In genomic region chr9:12341453-12341852, GRCm38 (mm10) we compare ENCODE assay signal across 24 mouse cellular contexts.
DNase-seq lines count a peak whose midpoint lies in the region; ATAC-seq and TF ChIP-seq lines count a peak whose summit lies in the region.
"Had no signal": no experiment of that assay in that cellular context is flagged by ENCODE, and none has a peak within 500 bp of the region (broad histone marks: within the 10 kb centered on the region; RNA-seq: fewer than 3 reads in every experiment).

No protein-coding gene starts in this region.

- H3K36me3 ChIP-seq in forebrain, embryonic 15.5 days: no peaks in the 10 kb centered on the region
- no peaks in the 10 kb centered on the region for H3K36me3 ChIP-seq in forebrain, postnatal 0 days (ENCODE audit: insufficient read depth)
- H3K36me3 ChIP-seq in kidney, embryonic 16.5 days (ENCODE audit: insufficient read depth, low read length): no peaks in the 10 kb centered on the region
- H3K36me3 ChIP-seq in midbrain, embryonic 15.5 days (replicated peaks): no peaks in the 10 kb centered on the region
- no peaks in the 10 kb centered on the region for H3K36me3 ChIP-seq in midbrain, postnatal 0 days (ENCODE audit: insufficient read depth, low read length)
- H3K36me3 ChIP-seq: embryonic facial prominence, embryonic 13.5 days; intestine, embryonic 15.5 days; liver, embryonic 15.5 days; lung, embryonic 15.5 days had no signal

- no peak for DNase-seq in forebrain, postnatal 0 days
- DNase-seq in kidney, postnatal 4 days: no peak
- DNase-seq in midbrain, postnatal 0 days (ENCODE audit: low spot score): no peak
- no peak for DNase-seq in layer of hippocampus, adult 2 months (ENCODE audit: low spot score in 2 of 2)
- DNase-seq: adrenal gland, postnatal 25 days; cerebellum, adult 8-10 months; cerebellum, postnatal 36 days; embryo, embryonic 11 days; gastrocnemius, adult 2 months; heart, postnatal 4 days; kidney, adult 8-10 months; kidney, postnatal 14 days; layer of hippocampus, postnatal 36 days; liver; lung, postnatal 36 days had no signal

- ATAC-seq in forebrain, embryonic 15.5 days (replicated peaks): peak; percentile 51; the same call in 1 of the 2 replicates
- no peak for ATAC-seq in forebrain, postnatal 0 days
- ATAC-seq in kidney, embryonic 16.5 days (ENCODE audit: low FRiP score, low TSS enrichment): peak; percentile 37; the same call in 1 of the 2 replicates
- 0 out of 2 replicates have a peak, but pooled peaks have one; percentile 39 for ATAC-seq in midbrain, embryonic 15.5 days (replicated peaks)
- ATAC-seq in midbrain, postnatal 0 days (ENCODE audit: low FRiP score): no peak
- ATAC-seq: intestine, embryonic 15.5 days had no signal

- no peak for TF ChIP-seq CTCF in forebrain, postnatal 0 days (IDR thresholded peaks at IDR 0.05; ENCODE audit: low read depth)
- no peak for TF ChIP-seq CTCF in midbrain, postnatal 0 days (IDR thresholded peaks at IDR 0.05)
- TF ChIP-seq CTCF in layer of hippocampus, adult 2 months (conservative IDR thresholded peaks at IDR 0.05): no peak

- H3K4me3 ChIP-seq in forebrain, embryonic 15.5 days: no peak overlapping the region
- no peak overlapping the region for H3K4me3 ChIP-seq in forebrain, postnatal 0 days (ENCODE audit: low read depth, low read length)
- H3K4me3 ChIP-seq in kidney, embryonic 16.5 days (ENCODE audit: low read length): no peak overlapping the region
- H3K4me3 ChIP-seq in midbrain, embryonic 15.5 days: no peak overlapping the region
- no peak overlapping the region for H3K4me3 ChIP-seq in midbrain, postnatal 0 days (ENCODE audit: low read depth, low read length)
- no peak overlapping the region for H3K4me3 ChIP-seq in layer of hippocampus, adult 2 months
- H3K4me3 ChIP-seq: embryonic facial prominence, embryonic 13.5 days; erythroblast, embryonic 14.5 days; gastrocnemius, adult 2 months; intestine, embryonic 15.5 days; liver, embryonic 15.5 days; lung, embryonic 15.5 days; megakaryocyte, embryonic 14.5 days had no signal

- H3K27me3 ChIP-seq in forebrain, embryonic 15.5 days: no peaks in the 10 kb centered on the region
- H3K27me3 ChIP-seq in forebrain, postnatal 0 days (ENCODE audit: insufficient read depth, low read length): no peaks in the 10 kb centered on the region
- no peaks in the 10 kb centered on the region for H3K27me3 ChIP-seq in kidney, embryonic 16.5 days (ENCODE audit: insufficient read depth, low read length)
- H3K27me3 ChIP-seq in midbrain, embryonic 15.5 days (replicated peaks): no peaks in the 10 kb centered on the region
- H3K27me3 ChIP-seq in midbrain, postnatal 0 days (ENCODE audit: insufficient read depth, low read length): no peaks in the 10 kb centered on the region
- H3K27me3 ChIP-seq: embryonic facial prominence, embryonic 13.5 days; intestine, embryonic 15.5 days; liver, embryonic 15.5 days; lung, embryonic 15.5 days; megakaryocyte, embryonic 14.5 days had no signal

- H3K9ac ChIP-seq in forebrain, embryonic 15.5 days (replicated peaks): no peak overlapping the region
- H3K9ac ChIP-seq in forebrain, postnatal 0 days: no peak overlapping the region
- no peak overlapping the region for H3K9ac ChIP-seq in kidney, embryonic 16.5 days (replicated peaks; ENCODE audit: low read length)
- no peak overlapping the region for H3K9ac ChIP-seq in midbrain, embryonic 15.5 days
- no peak overlapping the region for H3K9ac ChIP-seq in midbrain, postnatal 0 days (replicated peaks; ENCODE audit: low read length, poor library complexity, severe bottlenecking)
- H3K9ac ChIP-seq: embryonic facial prominence, embryonic 13.5 days; intestine, embryonic 15.5 days; liver, embryonic 15.5 days; lung, embryonic 15.5 days had no signal

- no peaks in the 10 kb centered on the region for H3K9me3 ChIP-seq in forebrain, embryonic 15.5 days
- no peaks in the 10 kb centered on the region for H3K9me3 ChIP-seq in forebrain, postnatal 0 days (ENCODE audit: low read length)
- H3K9me3 ChIP-seq in kidney, embryonic 16.5 days (ENCODE audit: low read length): no peaks in the 10 kb centered on the region
- no peaks in the 10 kb centered on the region for H3K9me3 ChIP-seq in midbrain, embryonic 15.5 days
- no peaks in the 10 kb centered on the region for H3K9me3 ChIP-seq in midbrain, postnatal 0 days (ENCODE audit: low read length)
- H3K9me3 ChIP-seq: embryonic facial prominence, embryonic 13.5 days; intestine, embryonic 15.5 days; liver, embryonic 15.5 days; lung, embryonic 15.5 days had no signal

- WGBS in forebrain, embryonic 15.5 days: 92% methylated on average over 4 of the region's 4 CpGs
- WGBS in forebrain, postnatal 0 days: 90% methylated on average over 4 of the region's 4 CpGs
- WGBS in kidney, embryonic 16.5 days: 91% methylated on average over 4 of the region's 4 CpGs
- 88% methylated on average over 4 of the region's 4 CpGs for WGBS in midbrain, embryonic 15.5 days
- WGBS in midbrain, postnatal 0 days: 92% methylated on average over 4 of the region's 4 CpGs

- no peak overlapping the region for H3K4me2 ChIP-seq in forebrain, embryonic 15.5 days (replicated peaks)
- no peak overlapping the region for H3K4me2 ChIP-seq in forebrain, postnatal 0 days (ENCODE audit: low read depth)
- H3K4me2 ChIP-seq in kidney, embryonic 16.5 days (replicated peaks; ENCODE audit: low read depth, low read length): no peak overlapping the region
- H3K4me2 ChIP-seq in midbrain, embryonic 15.5 days: no peak overlapping the region
- H3K4me2 ChIP-seq in midbrain, postnatal 0 days (ENCODE audit: low read depth, low read length, poor library complexity, severe bottlenecking): no peak overlapping the region
- H3K4me2 ChIP-seq: embryonic facial prominence, embryonic 13.5 days; intestine, embryonic 15.5 days; liver, embryonic 15.5 days; lung, embryonic 15.5 days had no signal

- H3K4me1 ChIP-seq in forebrain, embryonic 15.5 days: no peaks in the 10 kb centered on the region
- no peaks in the 10 kb centered on the region for H3K4me1 ChIP-seq in forebrain, postnatal 0 days (ENCODE audit: insufficient read depth)
- H3K4me1 ChIP-seq in kidney, embryonic 16.5 days (ENCODE audit: insufficient read depth, low read length): no peaks in the 10 kb centered on the region
- no peaks in the 10 kb centered on the region for H3K4me1 ChIP-seq in midbrain, embryonic 15.5 days
- H3K4me1 ChIP-seq in midbrain, postnatal 0 days (ENCODE audit: insufficient read depth, low read length): no peaks in the 10 kb centered on the region
- H3K4me1 ChIP-seq: embryonic facial prominence, embryonic 13.5 days; intestine, embryonic 15.5 days; liver, embryonic 15.5 days; lung, embryonic 15.5 days; megakaryocyte, embryonic 14.5 days had no signal

- H3K27ac ChIP-seq in forebrain, embryonic 15.5 days (replicated peaks): no peak overlapping the region
- H3K27ac ChIP-seq in forebrain, postnatal 0 days (ENCODE audit: low read depth, low read length): no peak overlapping the region
- H3K27ac ChIP-seq in kidney, embryonic 16.5 days (ENCODE audit: low read length): no peak overlapping the region
- H3K27ac ChIP-seq in midbrain, embryonic 15.5 days: no peak overlapping the region
- no peak overlapping the region for H3K27ac ChIP-seq in midbrain, postnatal 0 days (ENCODE audit: low read depth, low read length)
- H3K27ac ChIP-seq in layer of hippocampus, adult 2 months: no peak overlapping the region
- H3K27ac ChIP-seq: embryonic facial prominence, embryonic 13.5 days; gastrocnemius, adult 2 months; intestine, embryonic 15.5 days; liver, embryonic 15.5 days; lung, embryonic 15.5 days had no signal

Comparison
In these comparisons a context has a peak if more than half of its experiments do, and no peak if none do; other contexts are left out.
1. ATAC-seq: peak in forebrain, embryonic 15.5 days (single experiment), kidney, embryonic 16.5 days (single experiment) and midbrain, embryonic 15.5 days (single experiment); none in forebrain, postnatal 0 days (single experiment) and midbrain, postnatal 0 days (single experiment).